Mouse (Mus musculus) G1E (cell line): ENCODE results near the gene Ntng1.
"Not testable (repeated sequence)": the region's sequence is repeated elsewhere in the genome, so short reads cannot be mapped to it uniquely, and the experiment has no call there.

Source experiments
- CTCF ChIP-seq: IDR thresholded peaks from 2 replicates; pipeline ENCODE4 v1.5.1; 2012; ENCODE audit warnings: low read depth, low read length, inconsistent platforms, mixed read lengths
- GATA1 ChIP-seq: IDR thresholded peaks from 2 replicates; pipeline ENCODE4 v1.6.1; 2012; ENCODE audit warnings: borderline replicate concordance, low read length, inconsistent platforms, mixed read lengths
- POLR2AphosphoS5 ChIP-seq: IDR thresholded peaks from 2 replicates; pipeline ENCODE4 v1.6.1; 2012; ENCODE audit warnings: low read depth, low read length, inconsistent platforms; ENCODE audit not compliant: insufficient replicate concordance
- TAL1 ChIP-seq: conservative IDR thresholded peaks from 2 replicates; pipeline ENCODE4 v1.6.1; 2012; ENCODE audit warnings: low read depth, low read length, inconsistent platforms, mixed read lengths

- TF ChIP-seq CTCF, GATA1, TAL1, POLR2AphosphoS5: not testable (repeated sequence)
Measured at GRCm38 (mm10) chr3:109747593-109747992, 396.2 kb downstream of the Ntng1 start.
